Mouse (Mus musculus): Measurements from ENCODE around the gene Smarca2. TPM values are rescaled to one million over a fixed set of nuclear protein-coding genes. Genes with fewer than 3 reads are reported as not detected.

Gene Smarca2
- polyA plus RNA-seq, 1 experiment from 2014 or later, result 63.5 TPM

- H3K4me3 ChIP-seq (ENCODE audit: low read depth, low read length), result no peak overlapping the region
- no peaks in the 10 kb centered on the region for H3K4me1 ChIP-seq (ENCODE audit: control insufficient read depth, insufficient read depth, low read length)
- no peaks in the 10 kb centered on the region for H3K9me3 ChIP-seq (ENCODE audit: control insufficient read depth, low read length)
- no peak for ATAC-seq (ENCODE audit: low read depth)
- 92% methylated on average over 8 of the region's 8 CpGs for WGBS
- H3K27me3 ChIP-seq (replicated peaks; ENCODE audit: control insufficient read depth, insufficient read depth, low read length), result no peaks in the 10 kb centered on the region
- H3K9ac ChIP-seq (ENCODE audit: low read depth, low read length), result no peak overlapping the region
- no peak overlapping the region for H3K27ac ChIP-seq (replicated peaks; ENCODE audit: low read depth, low read length)
- H3K4me2 ChIP-seq (ENCODE audit: low read depth, low read length), result no peak overlapping the region
- no peak for DNase-seq (ENCODE audit: low spot score)
- H3K36me3 ChIP-seq (ENCODE audit: control insufficient read depth, insufficient read depth, low read length), result peaks cover 89% of the 10 kb centered on the region
These were observed 78.9 kb downstream of the Smarca2 start for GRCm38 (mm10) chr19:26683731-26684130.

GRCm38 (mm10) chr19:26690516-26690915, 85.7 kb downstream of the Smarca2 start:
- Histone ChIP-seq H3K9ac (ENCODE audit: low read depth, low read length) (no peak overlapping the region), H3K9me3 (ENCODE audit: control insufficient read depth, low read length) (no peaks in the 10 kb centered on the region), H3K36me3 (ENCODE audit: control insufficient read depth, insufficient read depth, low read length) (peaks cover 79% of the 10 kb centered on the region), H3K4me1 (ENCODE audit: control insufficient read depth, insufficient read depth, low read length) (no peaks in the 10 kb centered on the region), H3K4me3 (ENCODE audit: low read depth, low read length) (no peak overlapping the region), H3K27me3 (replicated peaks; ENCODE audit: control insufficient read depth, insufficient read depth, low read length) (no peaks in the 10 kb centered on the region), H3K4me2 (ENCODE audit: low read depth, low read length) (no peak overlapping the region), H3K27ac (replicated peaks; ENCODE audit: low read depth, low read length) (no peak overlapping the region)
- 74% methylated on average over 4 of the region's 4 CpGs for WGBS
- DNase-seq (ENCODE audit: low spot score) (no peak), ATAC-seq (ENCODE audit: low read depth) (no peak)

- Histone ChIP-seq H3K36me3 (ENCODE audit: control insufficient read depth, insufficient read depth, low read length) (peaks cover 77% of the 10 kb centered on the region), H3K9ac (ENCODE audit: low read depth, low read length) (no peak overlapping the region)
These were observed 92.3 kb downstream of the Smarca2 start for GRCm38 (mm10) chr19:26697107-26697506.

GRCm38 (mm10) chr19:26704545-26705209, 99.8 kb downstream of the Smarca2 start:
- Histone ChIP-seq H3K4me3 (ENCODE audit: low read depth, low read length) (no peak overlapping the region), H3K27me3 (replicated peaks; ENCODE audit: control insufficient read depth, insufficient read depth, low read length) (no peaks in the 10 kb centered on the region), H3K9ac (ENCODE audit: low read depth, low read length) (no peak overlapping the region), H3K27ac (replicated peaks; ENCODE audit: low read depth, low read length) (peak overlapping the region; percentile 58), H3K4me2 (ENCODE audit: low read depth, low read length) (no peak overlapping the region), H3K4me1 (ENCODE audit: control insufficient read depth, insufficient read depth, low read length) (peaks cover 6% of the 10 kb centered on the region; the same call in 1 of the 2 replicates), H3K36me3 (ENCODE audit: control insufficient read depth, insufficient read depth, low read length) (peaks cover 46% of the 10 kb centered on the region), H3K9me3 (ENCODE audit: control insufficient read depth, low read length) (peaks cover 3% of the 10 kb centered on the region; the same call in 1 of the 2 replicates)
- ATAC-seq (ENCODE audit: low read depth), result peak; percentile 85
- peak; percentile 93 for DNase-seq (ENCODE audit: low spot score)
- WGBS, result 38% methylated on average over 10 of the region's 10 CpGs

More at GRCm38 (mm10) chr19:26697107-26697506, 92.3 kb downstream of the Smarca2 start:
- H3K27ac ChIP-seq (replicated peaks; ENCODE audit: low read depth, low read length), result no peak overlapping the region
- no peaks in the 10 kb centered on the region for H3K27me3 ChIP-seq (replicated peaks; ENCODE audit: control insufficient read depth, insufficient read depth, low read length)
- no peak for ATAC-seq (ENCODE audit: low read depth)
- no peak for DNase-seq (ENCODE audit: low spot score)
- WGBS, result 46% methylated on average over 4 of the region's 4 CpGs
- H3K4me1 ChIP-seq (ENCODE audit: control insufficient read depth, insufficient read depth, low read length), result no peaks in the 10 kb centered on the region
- H3K4me3 ChIP-seq (ENCODE audit: low read depth, low read length), result no peak overlapping the region
- peaks cover 3% of the 10 kb centered on the region; the same call in 1 of the 2 replicates for H3K9me3 ChIP-seq (ENCODE audit: control insufficient read depth, low read length)
- no peak overlapping the region for H3K4me2 ChIP-seq (ENCODE audit: low read depth, low read length)

GRCm38 (mm10) chr19:26706910-26707309, 102.1 kb downstream of the Smarca2 start:
- no peak overlapping the region for H3K4me3 ChIP-seq (ENCODE audit: low read depth, low read length)
- no peak overlapping the region for H3K9ac ChIP-seq (ENCODE audit: low read depth, low read length)
- no peak overlapping the region for H3K27ac ChIP-seq (replicated peaks; ENCODE audit: low read depth, low read length)
- 50% methylated on average over 5 of the region's 5 CpGs for WGBS
- ATAC-seq (ENCODE audit: low read depth) (no peak), DNase-seq (ENCODE audit: low spot score) (no peak)
- peaks cover 6% of the 10 kb centered on the region; the same call in 1 of the 2 replicates for H3K4me1 ChIP-seq (ENCODE audit: control insufficient read depth, insufficient read depth, low read length)
- H3K4me2 ChIP-seq (ENCODE audit: low read depth, low read length), result no peak overlapping the region
- peaks cover 33% of the 10 kb centered on the region; the same call in 1 of the 2 replicates for H3K36me3 ChIP-seq (ENCODE audit: control insufficient read depth, insufficient read depth, low read length)
- H3K9me3 ChIP-seq (ENCODE audit: control insufficient read depth, low read length), result no peaks in the 10 kb centered on the region
- H3K27me3 ChIP-seq (replicated peaks; ENCODE audit: control insufficient read depth, insufficient read depth, low read length), result no peaks in the 10 kb centered on the region

GRCm38 (mm10) chr19:26709095-26709494, 104.2 kb downstream of the Smarca2 start:
- Histone ChIP-seq H3K4me2 (ENCODE audit: low read depth, low read length) (no peak overlapping the region), H3K27ac (replicated peaks; ENCODE audit: low read depth, low read length) (no peak overlapping the region), H3K9me3 (ENCODE audit: control insufficient read depth, low read length) (no peaks in the 10 kb centered on the region), H3K27me3 (replicated peaks; ENCODE audit: control insufficient read depth, insufficient read depth, low read length) (no peaks in the 10 kb centered on the region), H3K9ac (ENCODE audit: low read depth, low read length) (no peak overlapping the region), H3K36me3 (ENCODE audit: control insufficient read depth, insufficient read depth, low read length) (peaks cover 48% of the 10 kb centered on the region), H3K4me3 (ENCODE audit: low read depth, low read length) (no peak overlapping the region), H3K4me1 (ENCODE audit: control insufficient read depth, insufficient read depth, low read length) (no peaks in the 10 kb centered on the region; the same call in 1 of the 2 replicates)
- WGBS, result 45% methylated on average over 12 of the region's 12 CpGs
- DNase-seq (ENCODE audit: low spot score) (no peak), ATAC-seq (ENCODE audit: low read depth) (no peak)

GRCm38 (mm10) chr19:26711268-26711667, 106.4 kb downstream of the Smarca2 start:
- Histone ChIP-seq H3K9me3 (ENCODE audit: control insufficient read depth, low read length) (no peaks in the 10 kb centered on the region), H3K4me3 (ENCODE audit: low read depth, low read length) (no peak overlapping the region), H3K4me1 (ENCODE audit: control insufficient read depth, insufficient read depth, low read length) (peaks cover 8% of the 10 kb centered on the region; the same call in 1 of the 2 replicates), H3K27me3 (replicated peaks; ENCODE audit: control insufficient read depth, insufficient read depth, low read length) (no peaks in the 10 kb centered on the region), H3K27ac (replicated peaks; ENCODE audit: low read depth, low read length) (no peak overlapping the region), H3K4me2 (ENCODE audit: low read depth, low read length) (no peak overlapping the region), H3K9ac (ENCODE audit: low read depth, low read length) (no peak overlapping the region), H3K36me3 (ENCODE audit: control insufficient read depth, insufficient read depth, low read length) (peaks cover 53% of the 10 kb centered on the region)
- DNase-seq (ENCODE audit: low spot score), result no peak
- ATAC-seq (ENCODE audit: low read depth), result no peak
- WGBS, result 38% methylated on average over 2 of the region's 2 CpGs

- no peak overlapping the region for H3K9ac ChIP-seq (ENCODE audit: low read depth, low read length)
These were observed 111.4 kb downstream of the Smarca2 start for GRCm38 (mm10) chr19:26716217-26716616.

GRCm38 (mm10) chr19:26718221-26718620, 113.4 kb downstream of the Smarca2 start:
- peak; percentile 63; the same call in 1 of the 2 replicates for ATAC-seq (ENCODE audit: low read depth)
- Histone ChIP-seq H3K9me3 (ENCODE audit: control insufficient read depth, low read length) (no peaks in the 10 kb centered on the region), H3K27me3 (replicated peaks; ENCODE audit: control insufficient read depth, insufficient read depth, low read length) (no peaks in the 10 kb centered on the region), H3K4me2 (ENCODE audit: low read depth, low read length) (no peak overlapping the region), H3K27ac (replicated peaks; ENCODE audit: low read depth, low read length) (no peak overlapping the region), H3K4me1 (ENCODE audit: control insufficient read depth, insufficient read depth, low read length) (peaks cover 10% of the 10 kb centered on the region; the same call in 1 of the 2 replicates), H3K9ac (ENCODE audit: low read depth, low read length) (no peak overlapping the region), H3K36me3 (ENCODE audit: control insufficient read depth, insufficient read depth, low read length) (peaks cover 44% of the 10 kb centered on the region), H3K4me3 (ENCODE audit: low read depth, low read length) (no peak overlapping the region)
- DNase-seq (ENCODE audit: low spot score), result peak; percentile 75
- 22% methylated on average over 6 of the region's 6 CpGs for WGBS

More at GRCm38 (mm10) chr19:26716217-26716616, 111.4 kb downstream of the Smarca2 start:
- Histone ChIP-seq H3K27me3 (replicated peaks; ENCODE audit: control insufficient read depth, insufficient read depth, low read length) (no peaks in the 10 kb centered on the region), H3K9me3 (ENCODE audit: control insufficient read depth, low read length) (no peaks in the 10 kb centered on the region), H3K4me2 (ENCODE audit: low read depth, low read length) (no peak overlapping the region), H3K27ac (replicated peaks; ENCODE audit: low read depth, low read length) (peak overlapping the region; percentile 65; the same call in 1 of the 2 replicates), H3K4me3 (ENCODE audit: low read depth, low read length) (no peak overlapping the region), H3K36me3 (ENCODE audit: control insufficient read depth, insufficient read depth, low read length) (peaks cover 44% of the 10 kb centered on the region), H3K4me1 (ENCODE audit: control insufficient read depth, insufficient read depth, low read length) (peaks cover 10% of the 10 kb centered on the region; the same call in 1 of the 2 replicates)
- peak; percentile 59 for DNase-seq (ENCODE audit: low spot score)
- 53% methylated on average over 9 of the region's 9 CpGs for WGBS
- ATAC-seq (ENCODE audit: low read depth), result no peak
